In the genomic region with DNA sequence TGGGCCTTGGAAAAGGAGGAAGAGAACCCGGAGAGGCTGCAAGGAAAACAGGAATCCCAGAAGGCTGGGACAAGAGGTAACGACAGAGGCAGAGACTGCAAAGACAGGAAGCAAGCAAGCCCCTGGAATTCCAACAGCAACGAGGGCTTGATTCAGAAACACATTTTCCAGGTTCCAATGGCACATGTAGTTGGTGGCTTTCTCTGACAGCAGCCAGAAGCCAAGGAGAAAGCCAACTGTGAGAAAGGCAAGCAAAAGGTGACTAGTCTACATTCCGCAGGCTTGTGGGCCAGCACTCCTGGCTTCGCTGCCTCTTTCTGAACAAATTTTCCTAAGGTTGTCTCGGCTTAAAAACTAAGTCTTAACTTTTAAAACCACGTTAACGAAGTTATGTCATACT, we compare ENCODE assay signal across 8 mouse cellular contexts. TPM values are rescaled to one million over a fixed set of nuclear protein-coding genes. Genes with fewer than 3 reads are reported as not detected.
A peak's percentile ranks its signal among the peaks of the same experiment; 100 is the strongest.
DNase-seq lines count a peak whose midpoint lies in the region; ATAC-seq and TF ChIP-seq lines count a peak whose summit lies in the region.

No protein-coding gene starts in this region.

- peak overlapping the region; percentile 55 for H3K4me3 ChIP-seq in lung, embryonic 14.5 days (ENCODE audit: low read depth, low read length)
- peak overlapping the region; percentile 66 for H3K4me3 ChIP-seq in heart, embryonic 12.5 days
- peak overlapping the region; percentile 62 for H3K4me3 ChIP-seq in liver, embryonic 11.5 days (ENCODE audit: low read depth, low read length)

- H3K4me1 ChIP-seq in lung, embryonic 14.5 days (ENCODE audit: insufficient read depth) = peaks cover 7% of the 10 kb centered on the region; the same call in 1 of the 2 replicates
- H3K4me1 ChIP-seq in heart, embryonic 12.5 days (replicated peaks) = peaks cover 15% of the 10 kb centered on the region
- H3K4me1 ChIP-seq in liver, embryonic 11.5 days (replicated peaks; ENCODE audit: control insufficient read depth, insufficient read depth, low read length) = peaks cover 10% of the 10 kb centered on the region; the same call in 1 of the 2 replicates

- no peak for TF ChIP-seq CTCF in lung, embryonic 14.5 days (IDR thresholded peaks at IDR 0.05; ENCODE audit: low read depth)

- intact Hi-C loops in gastrocnemius, postnatal 36 days (cut with DNase I) = no loop called here
- intact Hi-C loops in left cerebral cortex, postnatal 36 days (cut with DNase I) = loop anchor here (5.0 kb wide), 1 partner anchor 133 kb away; no protein-coding TSS in a partner anchor

- 5% methylated on average over 8 of the region's 8 CpGs for WGBS in lung, embryonic 14.5 days
- 7% methylated on average over 8 of the region's 8 CpGs for WGBS in heart, embryonic 12.5 days
- WGBS in liver, embryonic 11.5 days = 9% methylated on average over 8 of the region's 8 CpGs

- peak overlapping the region; percentile 55 for H3K9ac ChIP-seq in lung, embryonic 14.5 days
- peak overlapping the region; percentile 82 for H3K9ac ChIP-seq in heart, embryonic 12.5 days
- H3K9ac ChIP-seq in liver, embryonic 11.5 days (ENCODE audit: low read depth, low read length) = peak overlapping the region; percentile 70

- ATAC-seq in lung, embryonic 14.5 days (ENCODE audit: insufficient read depth) = no peak
- ATAC-seq in heart, embryonic 12.5 days (ENCODE audit: insufficient number of reproducible peaks, low FRiP score) = no peak
- no peak for ATAC-seq in liver, embryonic 11.5 days (replicated peaks; ENCODE audit: low FRiP score)

- no peaks in the 10 kb centered on the region for H3K9me3 ChIP-seq in lung, embryonic 14.5 days (ENCODE audit: low read depth, low read length)
- no peaks in the 10 kb centered on the region for H3K9me3 ChIP-seq in heart, embryonic 12.5 days (replicated peaks)
- H3K9me3 ChIP-seq in liver, embryonic 11.5 days (ENCODE audit: control insufficient read depth, low read length) = no peaks in the 10 kb centered on the region

- peak; percentile 20 for DNase-seq in lung, embryonic 14.5 days
- no peak for DNase-seq in lung, postnatal 25 days (ENCODE audit: low spot score)
- DNase-seq in c-Kit-negative CD71-positive TER-119-positive erythroid progenitor cells, embryonic 14.5 days (ENCODE audit: low read depth, low spot score) = peak; percentile 29
- no peak for DNase-seq in liver, embryonic 11.5 days (ENCODE audit: low spot score)
- no peak for DNase-seq in layer of hippocampus, adult 9-11 months
- DNase-seq in gastrocnemius, postnatal 36 days = no peak
- no peak for DNase-seq in left cerebral cortex, postnatal 36 days (ENCODE audit: low spot score in 2 of 2)

- H3K27ac ChIP-seq in lung, embryonic 14.5 days (ENCODE audit: low read depth) = no peak overlapping the region
- peak overlapping the region; percentile 54; the same call in 1 of the 2 replicates for H3K27ac ChIP-seq in heart, embryonic 12.5 days (ENCODE audit: poor library complexity, severe bottlenecking)
- 0 out of 2 replicates have a peak overlapping the region, but pooled peaks have one; percentile 10 for H3K27ac ChIP-seq in liver, embryonic 11.5 days (ENCODE audit: low read depth, low read length)

- peaks cover 18% of the 10 kb centered on the region for H3K36me3 ChIP-seq in lung, embryonic 14.5 days (ENCODE audit: insufficient read depth)
- H3K36me3 ChIP-seq in heart, embryonic 12.5 days = peaks cover 26% of the 10 kb centered on the region
- peaks cover 4% of the 10 kb centered on the region; the same call in 1 of the 2 replicates for H3K36me3 ChIP-seq in liver, embryonic 11.5 days (ENCODE audit: control insufficient read depth, insufficient read depth, low read length)

- no peaks in the 10 kb centered on the region for H3K27me3 ChIP-seq in lung, embryonic 14.5 days (ENCODE audit: insufficient read depth, low read length)
- no peaks in the 10 kb centered on the region for H3K27me3 ChIP-seq in heart, embryonic 12.5 days (replicated peaks)
- no peaks in the 10 kb centered on the region for H3K27me3 ChIP-seq in liver, embryonic 11.5 days (replicated peaks; ENCODE audit: control insufficient read depth, insufficient read depth, low read length)

- peak overlapping the region; percentile 77 for H3K4me2 ChIP-seq in lung, embryonic 14.5 days
- H3K4me2 ChIP-seq in heart, embryonic 12.5 days = peak overlapping the region; percentile 90
- peak overlapping the region; percentile 77 for H3K4me2 ChIP-seq in liver, embryonic 11.5 days

RNA-seq across cellular contexts. Expression of a gene that starts 25.5 kb away (rescaled TPM):
- 3.5 TPM in 2 replicates for polyA plus RNA-seq in lung, embryonic 14.5 days (2014; fragmentation: Nextera tagmentation; extraction: Ambion mirVana)
- 0.55 and 0.59 TPM in 2 replicates for polyA plus RNA-seq in heart, embryonic 12.5 days (2016; fragmentation: Nextera tagmentation; extraction: Ambion mirVana)
- 0.40 and 0.92 TPM in 2 replicates for polyA plus RNA-seq in liver, embryonic 11.5 days (2014; fragmentation: Nextera tagmentation; extraction: Ambion mirVana)
- total RNA-seq in gastrocnemius, postnatal 36 days (2021) = 1 to 10 TPM; 9.2 to 9.9 TPM
- total RNA-seq in left cerebral cortex, postnatal 36 days (2021) = 10 to 100 TPM in 1 of 2 experiments, 1 to 10 TPM in 1; 6.2 to 11.3 TPM

Comparison
In these comparisons a context has a peak if more than half of its experiments do, and no peak if none do; other contexts are left out.
1. DNase-seq: peak in lung, embryonic 14.5 days (single experiment) and c-Kit-negative CD71-positive TER-119-positive erythroid progenitor cells, embryonic 14.5 days (single experiment); none in lung, postnatal 25 days (single experiment), liver, embryonic 11.5 days (single experiment), layer of hippocampus, adult 9-11 months (single experiment), gastrocnemius, postnatal 36 days (0 of 2) and left cerebral cortex, postnatal 36 days (0 of 2).
2. Peak in every context shown above with its lines, with median percentiles within 50 percentile points of each other: H3K4me2 ChIP-seq, H3K4me3 ChIP-seq and H3K9ac ChIP-seq.